Mouse (Mus musculus) WW6 (cell line): ENCODE results near the gene Tsc22d3.
"Not testable (repeated sequence)": the region's sequence is repeated elsewhere in the genome, so short reads cannot be mapped to it uniquely, and the experiment has no call there.

Experiments
- DNase-seq: peaks from one replicate; pipeline ENCODE4 v3.0.0-alpha.2; 2013; ENCODE audit warnings: low read depth, low spot score

Gene Tsc22d3

DNA sequence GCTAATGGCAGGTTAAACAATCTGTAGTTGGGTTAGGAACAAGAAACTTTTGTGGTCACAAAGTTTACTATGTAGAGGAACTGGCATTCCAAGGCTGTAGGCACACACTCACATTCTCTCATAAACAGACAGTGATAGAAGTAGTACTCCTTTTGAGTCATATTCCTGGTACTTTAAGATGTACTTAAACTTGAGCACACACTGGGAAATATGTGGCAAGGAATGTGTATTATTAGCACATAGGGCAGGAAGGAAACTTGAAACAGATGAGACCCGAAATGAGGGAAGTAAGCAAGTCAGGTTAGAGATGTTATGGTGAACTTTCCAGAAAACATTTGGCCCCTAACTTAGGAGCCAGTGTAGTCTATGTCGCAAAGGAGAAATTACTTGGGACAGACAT lies 34.7 kb downstream of the Tsc22d3 start:
- DNase-seq, result no peak

DNA sequence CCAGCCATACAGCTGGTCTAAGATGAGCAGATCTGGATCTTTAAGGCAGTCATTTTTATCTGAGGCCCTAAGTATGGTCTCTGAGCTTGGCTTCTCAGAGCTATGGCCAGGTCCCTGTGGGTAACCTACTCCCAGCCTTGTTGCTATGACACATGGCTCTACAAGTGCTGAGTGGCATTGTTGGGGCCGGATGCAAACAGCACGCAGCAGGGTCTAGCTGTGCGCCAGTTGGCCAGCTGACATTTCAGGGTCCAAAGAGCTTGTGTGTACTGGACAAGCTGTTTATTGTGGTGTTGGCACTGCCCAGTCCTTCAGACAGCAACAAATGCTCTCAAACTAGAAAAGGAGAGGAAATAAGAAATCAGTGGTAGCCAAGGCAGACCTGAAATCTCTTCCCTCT lies 35.2 kb downstream of the Tsc22d3 start:
- DNase-seq, result no peak

DNA sequence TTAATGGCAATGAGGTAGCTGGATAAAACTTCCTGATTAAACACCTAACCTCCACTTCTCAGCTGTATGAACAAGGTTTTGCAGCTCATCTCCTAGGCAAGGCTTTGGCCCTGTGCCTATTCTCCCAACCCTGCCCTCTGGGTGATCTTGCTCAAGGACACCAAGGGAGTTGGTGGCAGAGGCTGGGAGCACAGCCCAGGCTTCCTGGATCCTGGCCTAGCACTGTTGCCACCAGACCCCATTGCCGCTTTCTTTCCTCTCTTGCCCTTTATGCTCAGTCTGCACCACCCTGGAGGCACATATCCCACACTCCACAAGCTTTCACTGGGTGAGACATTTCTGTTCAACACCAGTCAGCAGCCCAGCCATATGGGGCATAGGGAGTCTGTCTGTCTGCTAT lies 35.7 kb downstream of the Tsc22d3 start:
- DNase-seq, result no peak

DNA sequence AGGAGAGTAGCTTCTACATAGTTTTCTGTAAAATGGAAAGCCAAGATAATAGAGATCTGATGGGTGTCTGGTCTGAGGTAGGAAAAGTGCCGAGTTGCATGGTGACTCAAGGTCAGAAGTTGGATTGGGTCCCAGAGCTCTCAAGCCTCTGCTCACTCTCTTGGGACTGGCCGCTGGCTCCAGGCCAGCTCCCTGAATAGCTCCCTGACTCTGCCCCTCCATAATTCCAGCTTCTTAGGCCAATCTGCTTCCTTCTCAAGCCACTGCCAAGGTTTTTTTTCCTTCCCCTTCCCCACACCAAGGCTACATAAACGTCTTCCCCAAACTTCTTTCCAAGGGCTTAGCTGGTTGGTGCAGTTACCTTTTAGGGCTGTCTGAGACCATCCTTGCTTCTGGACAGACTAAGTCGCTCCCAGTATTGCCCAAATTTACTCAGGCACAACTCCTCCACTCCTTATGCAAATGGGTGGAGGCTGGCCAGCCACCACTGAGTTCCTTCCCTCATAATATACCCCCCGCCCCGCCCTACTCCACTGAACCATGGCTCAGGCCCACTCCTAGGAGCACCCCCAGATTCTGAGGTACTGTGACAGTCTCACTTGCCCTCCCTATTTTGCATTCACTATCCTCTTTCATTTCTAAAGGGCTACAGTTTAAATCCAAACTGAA lies 42.1 kb downstream of the Tsc22d3 start:
- DNase-seq, result no peak

DNA sequence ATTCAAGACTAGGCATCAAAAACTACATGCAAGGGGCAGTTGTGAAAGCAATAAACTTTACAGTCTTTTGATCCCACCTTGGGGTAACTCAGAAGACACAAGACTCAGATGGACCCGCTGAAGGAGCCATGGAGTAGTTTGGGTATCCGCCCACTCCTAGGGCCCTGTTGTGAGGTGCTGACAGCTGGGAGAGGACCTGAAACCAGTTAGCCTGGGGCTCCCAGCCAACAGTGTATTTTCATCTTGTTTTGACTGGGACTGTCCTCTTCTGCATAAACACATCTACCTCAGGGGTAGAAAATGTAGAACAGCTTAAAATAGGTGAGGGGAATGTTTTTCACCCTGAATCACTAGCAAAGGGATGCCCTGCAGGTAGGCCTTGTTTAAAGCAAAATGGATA lies 44.5 kb downstream of the Tsc22d3 start:
- DNase-seq, result no peak

DNA sequence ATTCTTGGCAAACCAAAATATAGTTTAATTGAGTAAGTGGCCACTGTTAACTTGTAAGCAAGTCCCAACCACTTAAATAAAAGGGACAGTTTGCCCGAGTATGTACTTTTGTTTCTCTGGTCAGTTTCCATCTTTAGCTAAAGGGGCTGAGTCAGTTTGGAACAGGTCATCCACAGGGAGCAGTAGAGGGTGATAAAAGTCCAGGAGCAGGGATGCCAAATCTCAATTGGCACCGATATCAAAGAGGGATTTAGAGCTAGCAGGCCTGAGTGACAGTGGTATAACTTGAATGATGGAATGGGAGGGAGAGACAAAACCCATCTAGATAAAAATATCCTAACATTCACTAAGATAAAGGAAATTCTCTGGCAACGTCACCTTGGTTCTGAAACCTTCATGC lies 45.0 kb downstream of the Tsc22d3 start:
- no peak for DNase-seq

DNA sequence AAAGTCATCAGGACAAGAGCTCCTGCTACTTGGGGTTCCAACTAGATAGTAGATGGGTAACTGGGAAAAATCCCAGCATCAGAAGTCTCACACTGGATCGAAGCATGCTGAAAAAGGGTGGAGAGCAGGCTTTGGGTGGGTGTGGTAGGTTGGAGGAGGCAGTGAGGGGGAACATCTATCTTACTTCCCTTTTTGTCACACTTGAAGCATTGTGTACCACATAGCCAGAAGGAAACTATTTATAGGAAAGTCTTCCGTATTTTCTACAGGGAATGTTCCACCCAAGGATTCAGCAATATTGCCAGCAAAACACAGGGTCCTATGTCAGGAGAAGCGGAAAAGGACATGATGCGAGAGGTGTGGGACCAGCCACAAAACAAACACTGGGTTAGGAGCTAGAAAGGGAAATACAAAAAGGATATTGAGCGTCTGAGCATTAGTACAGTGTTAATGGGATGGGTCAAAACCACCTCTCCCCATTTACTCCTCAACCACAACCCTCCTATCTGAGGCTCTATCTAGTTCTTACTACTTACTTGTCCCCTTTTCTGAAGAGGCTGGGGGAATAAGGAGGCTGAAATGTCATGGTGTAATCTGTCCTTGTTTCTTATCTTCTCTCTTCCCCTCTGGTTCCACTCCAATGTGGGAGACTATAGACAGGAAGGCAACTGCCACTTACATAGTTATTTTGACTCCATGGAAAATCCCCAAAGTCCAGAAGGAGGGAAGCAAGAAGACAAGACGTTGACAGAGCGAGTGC lies 52.6 kb downstream of the Tsc22d3 start:
- DNase-seq, result no peak

DNA sequence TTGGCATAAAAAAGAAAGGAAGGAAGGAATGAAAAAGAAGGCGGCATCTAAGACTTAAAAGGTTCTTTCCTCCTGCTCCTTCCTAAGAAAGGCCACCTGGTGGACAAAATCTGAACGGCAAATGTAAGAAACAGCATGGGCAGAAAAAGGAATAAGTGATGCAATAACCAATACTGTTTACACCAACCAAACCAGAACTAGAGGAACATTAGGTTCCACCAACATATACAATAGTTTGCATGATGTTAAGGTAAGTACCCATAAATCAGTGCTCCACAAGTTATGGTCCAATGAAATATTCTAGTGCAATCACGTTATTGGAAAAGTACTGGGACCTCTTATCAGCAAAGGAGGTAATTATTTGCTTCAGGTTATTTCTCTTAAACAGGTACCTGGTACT lies 55.7 kb downstream of the Tsc22d3 start:
- no peak for DNase-seq

DNA sequence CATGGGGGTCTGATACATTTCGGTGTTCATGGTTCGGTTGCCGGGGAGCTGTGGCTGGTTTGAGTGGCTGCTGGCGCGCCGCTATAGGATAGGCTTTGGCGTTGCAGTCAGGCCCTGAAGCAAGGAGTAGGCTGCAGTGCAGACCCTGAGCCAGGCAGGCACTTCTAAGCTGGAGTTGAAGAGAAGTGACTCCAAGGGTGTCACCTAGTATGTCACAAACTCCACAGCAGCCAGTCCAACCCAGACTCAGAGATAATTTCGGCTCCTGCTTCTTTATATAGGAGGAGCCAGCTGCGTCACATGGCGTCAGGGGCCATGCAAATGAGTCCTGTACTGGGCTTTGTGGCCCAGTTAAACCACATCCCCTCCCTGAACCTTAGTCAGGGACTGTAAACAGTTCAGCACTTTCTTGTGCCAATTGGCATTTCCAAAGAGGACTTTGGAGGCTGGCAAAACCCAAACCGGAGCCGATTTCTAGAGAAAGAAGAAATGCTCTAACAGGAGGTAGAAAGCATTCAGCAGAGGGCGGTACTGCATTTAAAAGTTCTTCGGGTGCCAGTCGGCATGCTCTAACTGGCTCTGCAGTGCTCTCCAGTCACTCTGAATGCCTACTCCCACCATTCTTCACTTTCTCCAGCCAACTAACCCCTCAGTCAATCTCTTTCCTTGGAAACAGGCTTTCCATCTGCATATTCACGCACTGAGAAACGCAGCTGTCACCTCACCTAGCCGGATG lies 57.4 kb downstream of the Tsc22d3 start:
- no peak for DNase-seq

DNA sequence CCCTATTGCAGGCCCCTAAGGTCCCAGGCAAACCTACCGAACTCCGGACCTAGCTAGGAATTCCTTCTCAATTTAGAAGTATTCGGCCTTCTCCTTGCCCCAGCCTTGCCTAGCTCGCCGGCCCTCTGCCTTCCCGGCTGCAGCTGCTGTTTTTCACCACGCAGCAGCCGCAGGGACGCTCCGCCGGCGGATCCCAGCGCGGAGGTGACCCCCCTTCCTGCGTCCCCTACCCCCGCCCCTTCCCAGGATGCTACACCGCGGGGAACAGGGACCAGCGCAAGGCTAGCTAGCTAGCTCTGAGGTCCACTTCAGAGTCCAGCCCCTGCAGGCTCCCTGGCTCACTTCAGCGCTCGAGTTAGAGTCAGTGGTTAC lies 58.0 kb downstream of the Tsc22d3 start:
- no peak for DNase-seq

DNA sequence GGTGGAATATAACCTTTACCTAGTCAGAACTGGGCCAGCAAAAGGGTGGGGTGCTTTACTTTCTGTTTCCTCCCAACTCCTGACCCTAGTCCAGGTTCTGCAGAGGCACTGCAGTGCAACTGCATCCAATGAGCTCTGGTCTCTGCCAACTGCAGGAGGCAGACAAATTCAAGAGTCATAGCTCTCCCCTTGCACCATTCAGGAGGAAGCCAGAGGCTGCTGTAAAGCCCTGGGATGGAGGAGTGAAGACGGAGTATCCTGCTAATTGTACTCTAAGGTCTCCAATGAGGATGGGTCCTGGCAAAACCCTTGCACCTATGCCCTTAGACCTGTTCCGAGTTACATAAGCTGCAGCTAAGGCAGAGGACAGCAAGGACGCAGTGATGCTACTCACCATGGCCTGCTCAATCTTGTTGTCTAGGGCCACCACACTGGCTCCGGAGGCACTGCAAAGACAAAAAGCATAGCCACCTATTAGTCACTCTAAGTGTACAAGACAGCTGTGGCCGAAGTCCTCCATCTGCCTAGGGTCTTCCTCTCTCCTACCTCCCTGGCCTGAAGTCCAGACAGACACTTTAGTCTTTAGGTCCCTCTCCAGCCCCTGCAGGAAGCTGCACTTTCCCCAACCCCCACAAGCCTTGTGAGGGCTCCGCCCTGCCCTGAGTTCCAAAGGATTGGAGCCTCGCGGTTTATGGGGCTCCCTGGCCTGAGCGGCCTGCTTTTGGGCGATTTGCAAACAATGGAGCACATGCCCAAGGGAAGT lies 58.6 kb downstream of the Tsc22d3 start:
- DNase-seq, result no peak

DNA sequence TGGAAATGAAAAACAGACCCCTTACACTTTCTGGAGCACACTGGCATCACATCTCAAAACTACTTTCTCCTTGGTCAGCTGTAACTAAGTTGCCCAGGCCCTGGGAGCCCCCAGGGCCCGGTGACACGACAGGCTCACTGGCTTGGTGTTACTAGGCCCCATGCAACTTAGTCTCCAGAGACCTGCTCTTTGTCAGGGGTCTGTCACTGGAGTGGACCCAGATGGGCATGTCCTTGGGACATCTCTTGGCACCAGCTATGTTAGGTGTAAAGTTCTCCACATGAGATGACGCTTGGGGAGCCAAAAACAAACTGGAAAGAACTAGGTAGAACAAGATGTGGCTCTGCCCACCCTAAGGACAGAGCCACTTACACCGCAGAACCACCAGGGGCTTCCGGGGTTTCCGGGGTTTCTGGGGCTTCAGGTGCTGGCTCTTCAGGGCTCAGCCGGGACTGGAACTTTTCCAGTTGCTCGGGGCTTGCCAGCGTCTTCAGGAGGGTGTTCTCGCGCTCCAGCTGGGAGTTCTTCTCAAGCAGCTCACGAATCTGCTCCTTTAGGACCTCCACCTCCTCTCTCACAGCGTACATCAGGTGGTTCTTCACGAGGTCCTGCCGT lies 59.9 kb downstream of the Tsc22d3 start:
- DNase-seq, result no peak

DNA sequence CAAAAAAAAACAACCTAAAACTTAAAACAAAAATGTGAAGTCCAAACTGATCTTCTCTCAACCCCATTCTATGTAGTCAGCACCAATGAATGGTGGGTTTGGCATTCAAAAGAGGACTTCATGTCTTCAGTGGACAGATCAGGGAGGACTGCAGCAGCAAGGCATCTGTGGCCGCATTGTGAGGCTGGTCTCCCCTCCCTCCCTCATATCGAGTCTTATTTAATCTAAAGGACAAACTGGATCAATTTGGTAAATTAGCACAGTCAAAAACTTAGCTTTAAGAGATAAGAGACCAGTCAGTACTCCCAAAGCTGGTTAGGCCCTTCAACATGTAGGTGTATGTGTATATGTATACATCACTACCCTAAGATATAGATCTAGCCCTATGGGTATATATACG lies 60.6 kb downstream of the Tsc22d3 start:
- not testable (repeated sequence) for DNase-seq

DNA sequence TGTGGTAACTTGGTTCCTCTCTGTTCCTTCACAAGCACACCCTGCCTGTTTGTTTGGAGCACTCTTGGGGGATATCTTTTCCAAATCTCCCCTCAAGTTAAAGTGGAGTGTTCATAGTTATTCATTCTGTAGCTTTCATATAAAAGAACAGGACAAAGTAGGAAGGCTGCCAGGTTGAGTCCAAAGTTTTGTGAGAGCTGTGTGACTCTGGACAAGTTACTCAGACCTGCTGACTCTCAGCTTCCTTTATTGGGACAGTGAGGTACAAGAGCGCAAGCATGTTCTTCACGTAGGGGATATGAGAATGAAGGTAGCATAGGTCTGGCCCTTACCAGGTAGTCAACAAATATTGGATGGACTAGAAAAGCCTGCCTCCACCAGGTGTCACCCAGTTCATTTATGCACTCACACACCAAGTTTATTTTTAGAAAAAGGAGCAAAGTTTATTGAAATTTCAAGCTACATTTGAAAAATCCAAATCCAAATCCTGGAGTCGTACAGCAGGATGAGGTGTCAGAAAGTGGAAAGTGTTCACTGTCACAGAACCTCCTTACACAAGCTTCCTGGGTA lies 61.3 kb downstream of the Tsc22d3 start:
- DNase-seq, result no peak

DNA sequence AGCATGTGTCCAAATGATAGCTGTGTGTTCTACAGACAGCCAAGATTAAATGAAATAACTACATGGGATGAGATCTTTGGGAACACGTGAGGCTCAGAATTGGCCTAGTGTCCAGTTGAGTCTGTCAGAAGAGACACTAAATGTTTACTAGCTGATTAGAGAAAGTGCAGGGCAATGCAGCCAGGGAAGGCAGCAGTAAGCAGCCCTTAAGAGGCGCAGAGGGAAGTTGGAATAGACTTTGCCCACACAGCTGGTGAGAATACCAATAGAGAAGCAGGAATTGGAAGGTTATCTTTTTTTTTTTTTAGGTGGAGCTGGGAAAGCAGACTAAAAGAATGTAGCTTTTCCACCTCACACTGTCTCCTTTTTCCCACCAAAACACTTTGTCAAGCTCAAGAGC lies 61.8 kb downstream of the Tsc22d3 start:
- DNase-seq, result no peak

DNA sequence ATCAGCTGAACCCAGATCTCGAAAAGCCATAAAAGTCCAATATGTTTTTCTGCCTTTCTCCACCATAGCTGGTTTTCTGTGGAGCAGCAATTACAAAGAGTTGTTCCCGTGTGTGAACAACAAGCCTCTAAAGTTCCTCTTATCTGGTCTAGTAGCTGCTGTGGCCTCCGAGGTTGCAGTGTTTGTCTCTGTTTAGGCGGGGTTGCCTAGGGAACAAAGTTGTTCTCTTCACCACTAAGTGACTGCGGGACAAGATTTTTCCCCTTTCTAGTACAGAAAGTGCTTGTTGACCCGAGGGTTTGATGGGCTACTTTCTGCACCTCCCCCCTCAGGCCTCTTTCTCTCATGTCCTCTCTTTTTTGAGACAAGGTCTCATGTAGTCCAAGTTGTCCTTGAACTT lies 62.8 kb downstream of the Tsc22d3 start:
- DNase-seq, result no peak

DNA sequence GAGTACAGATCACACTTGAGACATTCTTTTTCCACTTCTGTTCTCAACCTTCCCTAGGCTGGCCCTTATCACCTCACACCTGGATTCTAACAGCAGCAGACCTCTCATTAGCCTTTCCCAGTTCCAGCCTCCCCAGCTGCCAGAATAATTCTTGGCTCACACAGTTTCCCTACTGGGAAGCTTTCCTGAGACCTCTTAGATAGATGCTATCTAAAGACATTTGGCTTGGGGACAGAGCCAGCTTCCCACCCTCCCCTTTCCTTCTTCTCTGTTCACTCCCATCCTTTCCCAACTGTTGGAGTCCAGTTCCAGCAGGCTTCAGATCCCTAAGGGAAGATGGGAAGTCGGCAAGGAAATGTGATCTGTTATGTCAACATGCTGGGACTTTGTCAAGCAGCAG lies 65.0 kb downstream of the Tsc22d3 start:
- no peak for DNase-seq

DNA sequence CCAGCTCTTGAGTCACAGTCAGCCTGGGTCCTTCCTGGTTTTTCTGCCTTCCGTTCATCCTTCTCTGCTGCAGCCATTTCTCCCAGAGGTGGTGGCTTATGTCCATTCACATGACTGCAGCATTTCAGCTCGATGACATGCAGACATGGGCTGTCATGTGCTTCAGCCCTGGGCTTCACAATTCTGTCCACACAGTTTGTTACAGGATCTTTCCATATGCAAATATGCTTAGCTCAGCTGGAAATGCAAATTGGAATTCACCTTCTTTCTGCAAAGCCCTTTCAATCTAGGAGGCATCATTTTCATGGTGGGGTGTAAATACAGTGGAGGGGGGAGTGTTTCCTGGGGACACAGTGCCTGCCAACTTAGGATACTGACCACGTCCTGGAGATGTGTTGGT lies 66.2 kb downstream of the Tsc22d3 start:
- no peak for DNase-seq

DNA sequence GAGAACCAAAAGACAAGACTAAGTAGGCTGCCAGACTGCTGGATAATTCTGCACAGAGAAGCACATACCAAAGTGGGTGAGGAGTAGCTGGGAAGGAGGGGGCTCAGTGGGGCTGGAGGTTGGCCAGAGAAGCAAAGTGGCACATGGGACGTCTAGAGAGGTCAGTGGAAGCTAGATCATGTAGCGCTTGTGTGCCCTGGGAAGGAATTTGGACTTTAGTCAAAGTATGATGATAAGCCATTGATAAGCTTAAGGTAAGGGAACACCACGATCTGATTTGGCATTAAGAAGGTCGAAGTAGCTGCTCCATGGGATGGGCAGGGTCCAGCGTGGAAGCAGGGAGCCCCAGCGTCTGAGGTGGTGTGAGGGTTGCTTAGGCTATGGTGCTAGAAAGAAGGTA lies 68.1 kb downstream of the Tsc22d3 start:
- DNase-seq, result no peak

DNA sequence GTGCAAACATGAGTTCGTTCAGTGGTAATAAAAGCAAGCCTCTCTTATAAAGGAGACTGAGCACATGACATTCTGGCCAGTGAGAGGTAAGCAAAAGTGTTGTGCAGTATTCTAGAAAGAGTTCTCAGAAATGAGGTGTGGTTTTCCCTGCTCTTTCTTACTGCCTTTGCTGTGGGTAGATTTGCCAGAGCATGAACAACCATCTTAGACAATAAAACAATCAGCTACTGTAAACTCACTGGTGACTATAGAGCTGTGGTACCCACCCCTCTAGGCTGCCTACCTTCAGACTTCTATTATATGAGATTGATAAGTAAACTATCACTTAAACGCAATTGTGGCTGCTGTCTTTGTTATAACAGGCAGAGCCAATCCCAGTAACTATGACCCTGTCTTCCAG lies 69.1 kb downstream of the Tsc22d3 start:
- no peak for DNase-seq

DNA sequence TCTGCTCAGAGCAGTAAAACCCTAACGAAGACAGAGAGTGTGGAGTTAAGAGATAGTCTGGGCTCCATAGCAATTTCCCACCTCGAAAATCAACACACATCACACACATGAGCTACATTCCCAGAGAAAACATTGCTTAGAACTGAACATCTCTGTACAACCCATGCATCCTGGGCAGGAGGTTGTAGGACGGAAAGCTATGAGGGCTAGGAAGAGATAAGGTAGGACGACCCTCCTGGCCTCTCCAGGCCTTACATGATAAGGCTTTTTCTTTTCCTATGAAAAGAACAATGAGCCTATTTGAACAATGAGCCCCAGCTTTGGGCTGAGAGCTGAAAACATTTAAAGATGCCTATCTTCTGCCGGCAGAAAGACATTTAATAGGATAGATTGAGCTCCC lies 69.8 kb downstream of the Tsc22d3 start:
- DNase-seq, result no peak
